Mouse (Mus musculus) bone marrow macrophage, adult 2 months (primary cell): ENCODE data around the gene Ormdl2. TPM values are rescaled to one million over a fixed set of nuclear protein-coding genes. Genes with fewer than 3 reads are reported as not detected.

Source experiments
- H3K27ac ChIP-seq: 2 replicates; pipeline ENCODE4 v1.5.1; 2012; ENCODE audit warnings: low read depth, low read length; ENCODE audit not compliant: insufficient read depth
- H3K4me1 ChIP-seq: 2 replicates; pipeline ENCODE4 v1.6.1; 2012; ENCODE audit warnings: low read length; ENCODE audit not compliant: control insufficient read depth, insufficient read depth
- H3K4me3 ChIP-seq: 2 replicates; pipeline ENCODE4 v1.5.1; 2012; ENCODE audit warnings: mild to moderate bottlenecking, low read length, moderate library complexity; ENCODE audit not compliant: insufficient read depth
- CTCF ChIP-seq: IDR thresholded peaks from 2 replicates; pipeline ENCODE4 v1.5.1; 2012; ENCODE audit warnings: low read depth, mild to moderate bottlenecking, low read length, moderate library complexity
- POLR2A ChIP-seq: IDR thresholded peaks from 2 replicates; pipeline ENCODE4 v1.6.1; 2012; ENCODE audit warnings: mild to moderate bottlenecking, low read depth, low read length, borderline replicate concordance
- polyA plus RNA-seq: library from polyadenylated mRNA; stranded (reverse); fragments of >200 nt; gene quantifications from 2 replicates; pipeline ENCODE4 v1.2.4, GENCODE M21; 2012; ENCODE audit not compliant: missing spikeins, insufficient read depth, insufficient read length

Ormdl2 gene
- polyA plus RNA-seq, 1 experiment: 78.1 TPM

DNA sequence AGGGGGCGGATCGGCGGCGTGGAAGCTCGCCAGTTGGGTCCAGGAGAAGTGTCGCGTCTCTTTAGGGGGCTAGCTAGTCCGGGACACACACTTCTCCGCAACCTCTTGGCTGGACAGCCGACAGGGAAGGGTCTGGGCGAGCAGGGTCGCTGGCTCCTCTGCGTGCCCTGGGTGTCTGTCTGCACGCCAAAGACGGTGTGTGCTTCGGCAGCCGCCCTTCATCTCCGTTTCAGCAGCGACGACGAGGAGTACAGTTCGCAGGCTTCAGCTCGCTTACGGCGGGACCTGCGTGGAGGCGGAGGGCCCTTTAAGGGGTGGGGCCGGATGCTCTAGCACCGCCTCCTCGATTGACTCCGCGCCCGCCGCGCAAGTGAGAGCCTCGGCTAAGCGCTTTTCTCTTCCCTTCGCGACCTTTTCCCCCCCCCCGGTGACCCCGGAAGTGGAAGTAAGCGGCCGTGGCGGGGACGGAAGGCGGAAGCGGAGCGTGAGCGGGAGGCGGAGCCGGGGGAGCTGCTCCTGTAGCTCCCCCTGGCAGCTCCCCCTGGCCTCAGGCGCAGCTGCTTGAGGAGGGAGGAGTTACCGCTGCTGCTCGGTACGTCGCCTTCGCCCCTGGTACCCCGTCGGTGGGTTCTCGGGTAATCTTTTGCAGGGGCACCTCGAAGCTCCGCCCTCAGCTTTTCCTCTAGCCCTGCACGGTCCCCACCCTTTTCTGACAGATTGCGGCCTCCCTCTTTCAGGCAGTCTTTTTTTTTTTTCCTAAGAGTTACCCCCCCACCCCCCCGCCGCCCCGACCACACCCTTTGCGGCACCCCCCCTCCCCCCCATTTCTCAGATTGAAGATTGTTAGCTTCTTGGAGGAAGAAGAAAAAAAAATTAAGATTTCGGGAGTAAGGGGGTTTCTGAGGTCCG, 16.1 kb downstream of the Ormdl2 start:
- Histone ChIP-seq H3K27ac (peak overlapping the region; percentile 86), H3K4me3 (peak overlapping the region; percentile 84), H3K4me1 (peaks cover 29% of the 10 kb centered on the region)
- TF ChIP-seq POLR2A (peak; percentile 79; the same call in 1 of the 2 replicates), CTCF (no peak)

DNA sequence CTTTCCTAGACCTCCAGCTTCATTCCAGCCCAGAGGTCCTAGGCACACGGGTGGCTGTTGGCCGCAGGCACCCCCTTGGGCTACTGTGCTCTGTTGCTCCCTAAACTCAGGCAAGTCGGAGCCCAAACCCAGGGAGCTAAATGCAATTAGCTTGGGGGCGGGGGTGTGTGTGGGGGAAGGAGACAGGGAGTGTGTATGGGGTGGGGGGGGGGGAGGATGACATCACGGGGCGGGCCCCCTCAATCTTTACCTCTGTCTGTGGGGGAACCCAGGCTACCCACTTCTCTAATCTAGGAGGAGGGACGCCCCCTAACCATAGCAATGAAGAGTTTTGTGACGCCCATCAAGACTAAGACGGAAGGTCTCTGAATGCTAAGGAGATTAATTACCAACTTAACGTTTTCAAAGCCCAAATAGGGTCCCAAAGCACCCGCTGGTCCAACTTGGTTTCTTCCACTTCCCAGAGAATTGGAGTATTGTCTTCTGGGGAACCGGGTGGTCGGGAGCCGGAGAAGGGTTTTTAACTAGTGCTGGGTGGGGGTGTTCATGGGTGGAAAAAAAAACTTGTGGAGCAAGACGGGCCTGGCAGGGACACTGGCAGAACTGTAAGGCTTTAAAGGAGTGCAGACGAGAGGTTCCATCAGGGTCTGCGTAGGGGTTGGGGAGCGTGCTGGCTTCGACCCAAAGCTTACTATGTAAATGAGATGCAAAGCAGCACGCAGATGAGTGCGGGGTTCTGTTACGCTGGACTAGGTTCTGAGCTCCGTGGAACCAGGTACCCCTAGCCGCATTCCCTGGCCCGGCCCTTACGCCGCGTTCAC, 17.0 kb downstream of the Ormdl2 start, which contains the start of gene Tmem198b:
Gene Tmem198b (minus strand): TSS at position 100 of the 821 bp plus-strand sequence.
- TF ChIP-seq POLR2A (no peak), CTCF (no peak)
- H3K4me3 ChIP-seq: peak within 1 kb of the TSS; percentile 76
- H3K4me1 ChIP-seq: peaks cover 29% of the 10 kb centered on the region
- H3K27ac ChIP-seq: peak within 1 kb of the TSS; percentile 71

DNA sequence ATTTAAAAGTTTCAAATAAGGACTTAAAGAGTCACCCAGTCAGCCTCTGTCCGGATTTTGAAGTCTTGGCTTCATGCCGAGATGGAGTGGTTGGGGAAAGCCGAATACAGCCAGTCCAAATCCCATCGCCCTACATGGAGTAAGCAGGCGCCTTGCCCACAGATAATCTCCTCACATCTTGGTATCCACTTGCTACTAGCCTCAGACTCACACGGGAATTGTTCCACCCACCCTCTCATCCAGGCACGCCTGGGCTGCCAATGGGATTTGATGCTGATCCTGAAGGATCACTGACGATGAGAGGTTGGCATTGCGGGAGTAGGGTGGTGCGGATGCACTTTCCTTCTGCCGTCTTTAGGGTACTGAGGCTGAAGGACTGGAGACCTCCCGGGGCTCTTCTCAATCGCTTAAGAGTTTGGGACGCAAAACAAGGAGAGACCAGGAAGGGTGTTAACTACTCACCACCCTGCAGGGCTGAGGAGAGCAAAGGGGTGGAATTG, 17.6 kb downstream of the Ormdl2 start, which contains the start of gene Dnajc14:
Gene Dnajc14 (plus strand): TSS at position 292 of the 500 bp plus-strand sequence.
- no peak for TF ChIP-seq POLR2A
- no peak for TF ChIP-seq CTCF
- peak within 1 kb of the TSS; percentile 76 for H3K4me3 ChIP-seq
- H3K27ac ChIP-seq: peak within 1 kb of the TSS; percentile 71
- peaks cover 27% of the 10 kb centered on the region for H3K4me1 ChIP-seq

DNA sequence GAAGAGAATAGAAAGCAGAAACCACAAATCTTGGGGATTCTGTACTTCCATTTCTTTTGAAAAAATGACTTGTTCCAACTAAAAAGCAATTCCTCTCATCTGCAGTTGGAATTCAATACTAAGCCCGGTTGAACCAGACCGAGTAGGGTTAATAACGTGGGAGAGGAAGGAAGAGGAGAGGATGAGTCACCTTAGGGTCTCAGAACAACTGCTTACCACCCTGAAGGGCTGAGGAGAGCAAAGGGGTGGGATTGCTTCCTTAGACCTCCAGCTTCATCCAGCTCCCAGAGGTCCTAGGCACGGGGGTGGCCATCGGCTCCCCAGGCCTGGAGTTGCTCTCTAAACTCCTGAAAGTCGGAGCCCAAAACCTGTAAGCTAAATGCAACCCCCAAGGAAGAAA, 18.1 kb downstream of the Ormdl2 start:
- peak overlapping the region; percentile 76 for H3K4me3 ChIP-seq
- peaks cover 23% of the 10 kb centered on the region for H3K4me1 ChIP-seq
- TF ChIP-seq POLR2A (no peak), CTCF (no peak)
- peak overlapping the region; percentile 36 for H3K27ac ChIP-seq

DNA sequence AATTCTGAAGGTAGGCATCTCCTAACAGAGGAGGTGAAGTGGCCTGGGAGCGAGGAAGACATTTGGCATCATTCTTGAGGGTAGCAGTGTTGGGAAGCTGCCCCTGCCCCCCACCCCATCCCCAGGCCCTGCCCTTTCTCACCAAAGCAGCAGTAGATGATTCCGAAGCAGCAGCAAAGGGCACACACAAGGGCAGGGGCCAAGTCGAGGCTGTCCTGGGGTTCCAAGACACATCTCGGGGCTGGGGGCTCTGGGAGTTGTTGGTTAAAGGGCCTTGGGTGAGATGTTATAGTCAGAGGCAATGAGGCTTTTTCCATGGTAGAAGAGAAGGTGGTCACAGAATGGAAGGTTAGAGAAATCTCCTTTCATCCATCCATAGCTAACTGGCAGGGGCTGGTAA, 18.5 kb downstream of the Ormdl2 start:
- TF ChIP-seq POLR2A: no peak
- TF ChIP-seq CTCF: no peak
- Histone ChIP-seq H3K4me3 (no peak overlapping the region), H3K4me1 (peaks cover 22% of the 10 kb centered on the region), H3K27ac (no peak overlapping the region)

DNA sequence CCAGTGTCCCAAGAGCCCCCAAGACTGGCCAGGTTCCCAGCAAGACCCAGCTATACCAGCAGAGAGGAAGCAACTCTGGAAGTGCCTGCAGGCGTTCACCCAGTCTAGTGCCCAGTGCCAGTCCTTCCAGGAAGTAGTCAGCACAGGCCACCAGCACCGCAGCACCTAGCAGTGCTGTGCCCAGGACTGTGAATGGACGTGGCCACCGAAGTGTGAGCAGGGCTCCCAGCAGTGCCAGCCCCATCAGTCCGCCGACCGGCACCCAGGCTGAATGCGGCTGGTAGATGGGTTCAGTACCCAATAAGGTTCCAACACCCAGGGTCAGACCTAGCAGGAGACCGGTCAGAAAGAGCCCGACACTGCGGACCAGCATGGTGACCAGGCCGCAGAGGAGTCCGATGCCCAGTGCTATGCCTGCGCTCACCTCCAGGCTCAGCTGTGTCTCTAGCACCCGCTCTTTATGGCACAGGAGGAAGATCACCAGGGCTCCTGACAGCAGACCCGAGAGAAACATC, 19.4 kb downstream of the Ormdl2 start:
- Histone ChIP-seq H3K4me1 (peaks cover 14% of the 10 kb centered on the region), H3K4me3 (no peak overlapping the region), H3K27ac (no peak overlapping the region)
- no peak for TF ChIP-seq POLR2A
- TF ChIP-seq CTCF: no peak

DNA sequence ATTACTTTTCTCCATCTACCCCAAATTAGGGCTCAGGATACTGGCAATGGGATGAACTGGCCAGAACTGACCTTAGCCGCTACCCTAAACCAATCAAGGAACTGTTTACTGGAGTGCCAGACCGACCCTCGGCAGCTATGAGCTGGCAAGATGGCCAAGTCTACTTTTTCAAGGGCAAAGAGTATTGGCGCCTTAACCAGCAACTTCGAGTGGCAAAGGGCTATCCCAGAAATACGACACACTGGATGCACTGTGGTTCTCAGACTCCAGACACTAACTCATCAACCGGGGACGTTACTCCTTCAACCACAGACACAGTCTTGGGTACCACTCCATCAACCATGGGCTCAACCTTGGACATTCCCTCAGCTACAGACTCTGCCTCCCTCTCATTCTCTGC, 22.8 kb downstream of the Ormdl2 start:
- Histone ChIP-seq H3K4me3 (no peak overlapping the region), H3K4me1 (peaks cover 9% of the 10 kb centered on the region), H3K27ac (no peak overlapping the region)
- TF ChIP-seq CTCF (no peak), POLR2A (no peak)

DNA sequence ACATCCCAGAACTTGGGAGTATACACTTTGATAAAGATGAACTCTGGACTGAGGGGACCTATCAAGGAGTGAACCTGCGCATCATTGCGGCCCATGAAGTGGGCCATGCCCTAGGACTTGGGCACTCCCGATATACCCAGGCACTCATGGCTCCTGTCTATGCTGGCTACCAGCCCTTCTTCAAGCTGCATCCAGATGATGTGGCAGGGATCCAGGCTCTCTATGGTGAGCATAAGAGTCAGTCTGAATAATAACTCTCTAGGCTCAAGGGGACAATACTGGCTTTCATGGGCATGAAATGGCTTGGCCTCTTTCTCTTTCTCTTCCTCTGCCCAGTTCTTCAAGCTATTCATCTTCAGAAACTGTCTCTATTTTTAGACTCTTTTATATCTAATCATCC, 25.9 kb downstream of the Ormdl2 start:
- Histone ChIP-seq H3K4me1 (peaks cover 18% of the 10 kb centered on the region), H3K27ac (no peak overlapping the region), H3K4me3 (no peak overlapping the region)
- TF ChIP-seq CTCF (no peak), POLR2A (no peak)

DNA sequence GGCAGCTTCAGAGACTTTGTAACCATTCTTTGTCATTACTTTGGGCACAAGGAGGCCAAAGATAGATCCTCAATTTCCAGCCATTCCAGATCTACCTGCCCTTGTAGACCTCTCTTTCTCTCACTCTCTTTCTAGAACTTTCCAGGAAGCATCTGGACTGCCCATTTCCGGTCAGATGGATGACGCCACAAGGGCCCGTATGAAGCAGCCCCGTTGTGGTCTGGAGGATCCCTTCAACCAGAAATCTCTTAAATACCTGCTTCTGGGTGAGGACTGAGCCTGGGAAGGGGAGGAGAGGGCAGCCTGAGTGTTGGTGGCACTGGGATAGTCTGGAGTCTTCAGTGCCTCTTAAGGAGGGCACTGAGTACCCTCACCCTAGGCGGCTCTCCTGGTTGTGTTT, 27.1 kb downstream of the Ormdl2 start:
- no peak overlapping the region for H3K4me3 ChIP-seq
- no peak overlapping the region for H3K27ac ChIP-seq
- TF ChIP-seq POLR2A: no peak
- TF ChIP-seq CTCF: no peak
- H3K4me1 ChIP-seq: peaks cover 22% of the 10 kb centered on the region
